Comparison of ENCODE assay signal across 9 mouse cellular contexts in the genomic region with DNA sequence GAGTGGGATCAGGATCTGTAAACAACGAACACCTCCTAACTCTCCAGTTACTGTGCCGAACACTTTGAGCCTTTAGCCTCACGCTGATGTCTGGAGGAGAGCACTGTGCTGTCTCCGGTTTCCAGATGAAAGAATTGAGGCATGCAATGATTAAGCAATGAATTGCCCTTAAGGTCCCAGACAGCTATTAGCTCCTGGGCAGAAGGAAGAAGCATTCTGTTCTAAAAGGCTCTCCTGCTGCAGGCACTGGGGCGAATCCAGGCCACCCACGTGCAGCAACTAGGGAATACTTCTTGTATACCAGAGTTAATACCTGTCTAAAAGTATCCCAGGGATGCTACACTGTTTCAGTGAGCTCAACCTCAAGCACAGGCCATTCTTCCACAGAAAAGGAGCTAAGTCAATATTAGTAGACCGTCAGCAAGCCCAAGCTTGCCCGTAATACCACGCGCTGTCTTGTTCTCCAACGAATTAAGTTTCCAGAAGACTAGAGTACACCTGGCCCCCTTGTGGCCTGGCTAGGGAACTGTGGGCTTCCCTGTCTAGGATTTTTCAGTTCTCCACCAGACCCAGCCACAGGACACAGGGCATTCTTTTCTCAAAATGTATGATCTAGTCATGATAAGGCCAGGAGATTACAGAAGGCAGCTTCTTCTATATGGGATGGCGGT. TPM values are rescaled to one million over a fixed set of nuclear protein-coding genes. Genes with fewer than 3 reads are reported as not detected.
DNase-seq lines count a peak whose midpoint lies in the region; ATAC-seq and TF ChIP-seq lines count a peak whose summit lies in the region.
"Had no signal": no experiment of that assay in that cellular context is flagged by ENCODE, and none has a peak within 500 bp of the region (broad histone marks: within the 10 kb centered on the region; RNA-seq: fewer than 3 reads in every experiment).

No protein-coding gene starts in this region.

- peak; percentile 29 for TF ChIP-seq RAD21 in MEL (IDR thresholded peaks at IDR 0.05; ENCODE audit: low read depth, low read length)

- DNase-seq in left cerebral cortex, postnatal 4 days = peak; percentile 51
- DNase-seq in left cerebral cortex, postnatal 36 days (ENCODE audit: low spot score in 2 of 2) = no peak
- DNase-seq in MEL (ENCODE audit: low read depth, low spot score) = peak; percentile 29
- peak; percentile 61 for DNase-seq in embryo, embryonic 9.5 days (ENCODE audit: extremely low spot score)
- peak; percentile 52 for DNase-seq in neural tube, embryonic 11.5 days (ENCODE audit: low spot score)
- no peak for DNase-seq in layer of hippocampus, adult 9-10 months (ENCODE audit: low spot score)
- DNase-seq in ovary, adult 18-20 months (ENCODE audit: low spot score) = no peak

- peak; percentile 61 to 67 (median 66) for TF ChIP-seq CTCF in MEL (IDR thresholded peaks at IDR 0.05 in 2 of 3, conservative IDR thresholded peaks at IDR 0.05 in 1 of 3; ENCODE audit: control insufficient read depth in 1 of 3, insufficient read depth in 1 of 3, low read depth in 2 of 3, low read length in 3 of 3, poor library complexity in 1 of 3, severe bottlenecking in 1 of 3)

- intact Hi-C loops in left cerebral cortex, postnatal 4 days (cut with DNase I) = no loop called here
- intact Hi-C loops in left cerebral cortex, postnatal 36 days (cut with DNase I) = no loop called here

- H3K4me3 ChIP-seq in MEL (ENCODE audit: control insufficient read depth in 1 of 2, insufficient read depth in 1 of 2, low read depth in 2 of 2, low read length in 2 of 2) = no peak overlapping the region
- H3K4me3 ChIP-seq in kidney, embryonic 15.5 days (replicated peaks) = no peak overlapping the region
- no peak overlapping the region for H3K4me3 ChIP-seq in neural tube, embryonic 11.5 days (ENCODE audit: low read depth, low read length)
- H3K4me3 ChIP-seq: liver, embryonic 15.5 days had no signal

- no peak for TF ChIP-seq POLR2A in MEL (IDR thresholded peaks at IDR 0.05; ENCODE audit: control insufficient read depth in 1 of 2, insufficient read depth in 1 of 2, low read depth in 1 of 2, low read length in 2 of 2, poor library complexity in 1 of 2)

- ATAC-seq in kidney, embryonic 15.5 days (replicated peaks; ENCODE audit: low FRiP score) = peak; percentile 46
- ATAC-seq in neural tube, embryonic 11.5 days (ENCODE audit: insufficient read depth, low FRiP score, low TSS enrichment) = no peak

- no peak overlapping the region for H3K27ac ChIP-seq in MEL (ENCODE audit: control insufficient read depth, low read depth, low read length)
- H3K27ac ChIP-seq in kidney, embryonic 15.5 days = peak overlapping the region; percentile 56
- no peak overlapping the region for H3K27ac ChIP-seq in neural tube, embryonic 11.5 days (ENCODE audit: low read depth, low read length)
- H3K27ac ChIP-seq: liver, embryonic 15.5 days had no signal

- H3K4me1 ChIP-seq in MEL (ENCODE audit: control insufficient read depth in 1 of 2, insufficient read depth in 2 of 2, low read length in 2 of 2) = no peaks in the 10 kb centered on the region
- H3K4me1 ChIP-seq in kidney, embryonic 15.5 days = peaks cover 24% of the 10 kb centered on the region
- no peaks in the 10 kb centered on the region for H3K4me1 ChIP-seq in neural tube, embryonic 11.5 days (ENCODE audit: control insufficient read depth, insufficient read depth, low read length)
- H3K4me1 ChIP-seq: liver, embryonic 15.5 days had no signal

- H3K27me3 ChIP-seq in MEL (ENCODE audit: control insufficient read depth in 1 of 2, insufficient read depth in 2 of 2, low read length in 2 of 2) = 0 out of 4 replicates have a peak, but pooled peaks cover 0 to 1% of the 10 kb centered on the region in 2 experiments
- 0 out of 2 replicates have a peak, but pooled peaks cover 6% of the 10 kb centered on the region for H3K27me3 ChIP-seq in kidney, embryonic 15.5 days
- no peaks in the 10 kb centered on the region for H3K27me3 ChIP-seq in neural tube, embryonic 11.5 days (ENCODE audit: control insufficient read depth, insufficient read depth, low read length)

- no peak overlapping the region for H3K9ac ChIP-seq in MEL (ENCODE audit: control insufficient read depth, low read depth, low read length, poor library complexity, severe bottlenecking)
- no peak overlapping the region for H3K9ac ChIP-seq in kidney, embryonic 15.5 days
- H3K9ac ChIP-seq in neural tube, embryonic 11.5 days (ENCODE audit: low read length) = no peak overlapping the region
- H3K9ac ChIP-seq: liver, embryonic 15.5 days had no signal

- TF ChIP-seq EP300 in MEL (IDR thresholded peaks at IDR 0.05; ENCODE audit: low read depth in 1 of 2, low read length in 2 of 2) = no peak

- H3K9me3 ChIP-seq in MEL (replicated peaks; ENCODE audit: insufficient read depth, low read length) = no peaks in the 10 kb centered on the region
- H3K9me3 ChIP-seq in kidney, embryonic 15.5 days (replicated peaks) = no peaks in the 10 kb centered on the region
- no peaks in the 10 kb centered on the region for H3K9me3 ChIP-seq in neural tube, embryonic 11.5 days (ENCODE audit: control insufficient read depth, low read length)
- H3K9me3 ChIP-seq: liver, embryonic 15.5 days had no signal

- H3K36me3 ChIP-seq in MEL (ENCODE audit: control insufficient read depth in 1 of 2, insufficient read depth in 2 of 2, low read length in 2 of 2) = no peaks in the 10 kb centered on the region
- peaks cover 82% of the 10 kb centered on the region for H3K36me3 ChIP-seq in kidney, embryonic 15.5 days
- no peaks in the 10 kb centered on the region; the same call in 1 of the 2 replicates for H3K36me3 ChIP-seq in neural tube, embryonic 11.5 days (ENCODE audit: control insufficient read depth, insufficient read depth, low read length)

- WGBS in kidney, embryonic 15.5 days = 27% methylated on average over 12 of the region's 12 CpGs
- WGBS in neural tube, embryonic 11.5 days = 42% methylated on average over 12 of the region's 12 CpGs

- no peaks in the 10 kb centered on the region for H3K79me2 ChIP-seq in MEL (ENCODE audit: control insufficient read depth, insufficient read depth, low read length, poor library complexity)

- no peak overlapping the region for H3K4me2 ChIP-seq in kidney, embryonic 15.5 days
- H3K4me2 ChIP-seq in neural tube, embryonic 11.5 days (ENCODE audit: low read depth) = no peak overlapping the region
- H3K4me2 ChIP-seq: liver, embryonic 15.5 days had no signal

TF ChIP-seq in MEL, 35 proteins besides CTCF, POLR2A, EP300 and RAD21:
- no peak for TF ChIP-seq E2F4 (IDR thresholded peaks at IDR 0.05; ENCODE audit: borderline replicate concordance, low read depth, low read length)
- TF ChIP-seq SMC3 (IDR thresholded peaks at IDR 0.05; ENCODE audit: low read depth, low read length) = peak; percentile 64

RNA-seq across cellular contexts. Expression of gene Obsl1, which starts 11.2 kb away (rescaled TPM):
- total RNA-seq in left cerebral cortex, postnatal 4 days (2021) = 10 to 100 TPM; 39.3 to 46.6 TPM
- 10 to 100 TPM; 25.4 to 33.2 TPM for total RNA-seq in left cerebral cortex, postnatal 36 days (2021)
- total RNA-seq in MEL (2012; rRNA removed) = 0.08 TPM in 1 of 2 replicates, not detected in the other
- polyA plus RNA-seq in MEL (2012; ENCODE audit: insufficient read depth in 1 of 2, insufficient read length in 2 of 2, low read depth in 1 of 2, low replicate concordance in 2 of 2, missing spikeins in 1 of 2) = 1 to 10 TPM in 1 of 2 experiments, not detected in 1; 1.2 TPM
- polyA plus RNA-seq in kidney, embryonic 15.5 days (2015; fragmentation: Nextera tagmentation; extraction: Ambion mirVana) = 67.2 and 80.1 TPM in 2 replicates
- polyA plus RNA-seq in neural tube, embryonic 11.5 days (2014; fragmentation: Nextera tagmentation; extraction: Ambion mirVana) = 44.8 and 48.3 TPM in 2 replicates

RNA-seq across cellular contexts. Expression of gene Inha, which starts 11.9 kb away (rescaled TPM):
- total RNA-seq in left cerebral cortex, postnatal 4 days (2021) = 10 to 100 TPM; 42.4 to 42.8 TPM
- 10 to 100 TPM; 18.6 to 30.8 TPM for total RNA-seq in left cerebral cortex, postnatal 36 days (2021)
- not detected in 2 replicates for total RNA-seq in MEL (2012; rRNA removed)
- not detected for polyA plus RNA-seq in MEL (2012; ENCODE audit: insufficient read depth in 1 of 2, insufficient read length in 2 of 2, low read depth in 1 of 2, low replicate concordance in 2 of 2, missing spikeins in 1 of 2)
- 6.0 and 11.2 TPM in 2 replicates for polyA plus RNA-seq in kidney, embryonic 15.5 days (2015; fragmentation: Nextera tagmentation; extraction: Ambion mirVana)
- polyA plus RNA-seq in neural tube, embryonic 11.5 days (2014; fragmentation: Nextera tagmentation; extraction: Ambion mirVana) = 2.3 and 2.6 TPM in 2 replicates

RNA-seq across cellular contexts. Expression of gene Tmem198, which starts 15.7 kb away (rescaled TPM):
- 10 to 100 TPM; 41.8 to 43.5 TPM for total RNA-seq in left cerebral cortex, postnatal 4 days (2021)
- 100 to 1,000 TPM in 1 of 2 experiments, 10 to 100 TPM in 1; 94.2 to 105 TPM for total RNA-seq in left cerebral cortex, postnatal 36 days (2021)
- total RNA-seq in MEL (2012; rRNA removed) = 0.33 and 0.65 TPM in 2 replicates
- 1 to 10 TPM in 1 of 2 experiments, not detected in 1; 1.4 TPM for polyA plus RNA-seq in MEL (2012; ENCODE audit: insufficient read depth in 1 of 2, insufficient read length in 2 of 2, low read depth in 1 of 2, low replicate concordance in 2 of 2, missing spikeins in 1 of 2)
- polyA plus RNA-seq in kidney, embryonic 15.5 days (2015; fragmentation: Nextera tagmentation; extraction: Ambion mirVana) = 0.63 and 1.2 TPM in 2 replicates
- polyA plus RNA-seq in neural tube, embryonic 11.5 days (2014; fragmentation: Nextera tagmentation; extraction: Ambion mirVana) = 12.3 and 13.7 TPM in 2 replicates

RNA-seq across cellular contexts. Expression of gene Chpf, which starts 15.9 kb away (rescaled TPM):
- 10 to 100 TPM; 61.3 to 67.7 TPM for total RNA-seq in left cerebral cortex, postnatal 4 days (2021)
- 10 to 100 TPM; 75.3 to 86.3 TPM for total RNA-seq in left cerebral cortex, postnatal 36 days (2021)
- total RNA-seq in MEL (2012; rRNA removed) = 23.9 and 32.3 TPM in 2 replicates
- 10 to 100 TPM in 1 of 2 experiments, not detected in 1; 49.0 TPM for polyA plus RNA-seq in MEL (2012; ENCODE audit: insufficient read depth in 1 of 2, insufficient read length in 2 of 2, low read depth in 1 of 2, low replicate concordance in 2 of 2, missing spikeins in 1 of 2)
- 35.5 and 40.6 TPM in 2 replicates for polyA plus RNA-seq in kidney, embryonic 15.5 days (2015; fragmentation: Nextera tagmentation; extraction: Ambion mirVana)
- 27.1 and 27.2 TPM in 2 replicates for polyA plus RNA-seq in neural tube, embryonic 11.5 days (2014; fragmentation: Nextera tagmentation; extraction: Ambion mirVana)

RNA-seq across cellular contexts. Expression of gene Stk11ip, which starts 26.3 kb away (rescaled TPM):
- total RNA-seq in left cerebral cortex, postnatal 4 days (2021) = 10 to 100 TPM; 28.0 to 33.7 TPM
- 10 to 100 TPM; 29.2 to 38.0 TPM for total RNA-seq in left cerebral cortex, postnatal 36 days (2021)
- 9.7 and 10.2 TPM in 2 replicates for total RNA-seq in MEL (2012; rRNA removed)
- polyA plus RNA-seq in MEL (2012; ENCODE audit: insufficient read depth in 1 of 2, insufficient read length in 2 of 2, low read depth in 1 of 2, low replicate concordance in 2 of 2, missing spikeins in 1 of 2) = 10 to 100 TPM in 1 of 2 experiments, not detected in 1; 29.4 TPM
- polyA plus RNA-seq in kidney, embryonic 15.5 days (2015; fragmentation: Nextera tagmentation; extraction: Ambion mirVana) = 25.1 and 26.5 TPM in 2 replicates
- 20.6 and 20.9 TPM in 2 replicates for polyA plus RNA-seq in neural tube, embryonic 11.5 days (2014; fragmentation: Nextera tagmentation; extraction: Ambion mirVana)

Comparison
In these comparisons a context has a peak if more than half of its experiments do, and no peak if none do; other contexts are left out.
1. DNase-seq: peak in left cerebral cortex, postnatal 4 days (single experiment), MEL (single experiment), embryo, embryonic 9.5 days (single experiment) and neural tube, embryonic 11.5 days (single experiment); none in left cerebral cortex, postnatal 36 days (0 of 2), layer of hippocampus, adult 9-10 months (single experiment) and ovary, adult 18-20 months (single experiment).
2. RNA of gene Obsl1, which starts 11.2 kb away (total RNA-seq): 39.3 to 46.6 TPM in left cerebral cortex, postnatal 4 days and 25.4 to 33.2 TPM in left cerebral cortex, postnatal 36 days; 0.08 TPM in MEL; every median in the first group is over 10 times any median in the second.
3. RNA of gene Inha, which starts 11.9 kb away (total RNA-seq): 42.4 to 42.8 TPM in left cerebral cortex, postnatal 4 days and 18.6 to 30.8 TPM in left cerebral cortex, postnatal 36 days; not detected in MEL; every median in the first group is over 10 times any median in the second.
4. RNA of gene Tmem198, which starts 15.7 kb away (total RNA-seq): 94.2 to 105 TPM in left cerebral cortex, postnatal 36 days and 41.8 to 43.5 TPM in left cerebral cortex, postnatal 4 days; 0.33 to 0.65 TPM in MEL; every median in the first group is over 10 times any median in the second.